ENCODE assay signal across 7 mouse cellular contexts in the genomic region with DNA sequence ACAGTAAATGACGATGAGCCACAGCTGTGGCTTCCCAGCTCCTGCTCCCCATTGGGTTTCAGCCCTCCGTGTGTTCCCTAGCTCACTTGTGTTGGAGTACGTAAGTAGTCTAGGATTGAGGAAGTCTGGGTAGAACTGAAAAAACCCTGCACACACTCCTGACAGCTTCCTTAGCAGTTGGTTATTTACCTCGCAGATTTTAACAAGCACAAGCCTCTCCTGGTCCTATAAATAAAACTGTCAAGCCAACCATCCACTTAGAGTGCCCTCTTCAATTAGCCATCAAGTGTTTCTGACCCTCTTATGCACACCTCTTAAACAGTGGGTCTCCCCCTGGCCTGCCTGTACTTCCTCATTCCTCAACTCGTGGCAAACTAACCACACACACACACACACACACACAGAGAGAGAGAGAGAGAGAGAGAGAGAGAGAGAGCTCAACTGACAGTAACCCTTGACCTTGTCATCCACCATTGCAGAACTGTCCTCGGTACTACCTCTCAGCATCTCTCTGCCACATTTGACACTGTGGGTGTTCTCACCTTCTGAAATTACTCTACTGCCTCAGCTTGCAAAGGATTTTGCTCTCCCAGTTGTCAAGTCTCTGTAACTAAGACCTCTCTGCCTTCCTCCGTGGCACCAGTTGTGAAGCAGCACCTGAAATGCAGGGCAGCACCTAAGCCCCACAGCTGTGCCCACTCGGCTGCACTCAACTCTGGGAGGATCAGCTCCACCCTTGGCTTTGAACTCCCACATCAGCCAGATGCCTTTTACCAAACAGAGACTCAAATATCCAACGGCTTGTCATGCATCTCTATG. TPM values are rescaled to one million over a fixed set of nuclear protein-coding genes. Genes with fewer than 3 reads are reported as not detected.
A peak's percentile ranks its signal among the peaks of the same experiment; 100 is the strongest.
DNase-seq lines count a peak whose midpoint lies in the region; ATAC-seq and TF ChIP-seq lines count a peak whose summit lies in the region.

No protein-coding gene starts in this region.

- no peak; the same call in 1 of the 2 replicates for TF ChIP-seq POLR2A in CH12.LX (IDR thresholded peaks at IDR 0.05; ENCODE audit: low read depth, low read length)
- TF ChIP-seq POLR2A in bone marrow macrophage, adult 2 months (IDR thresholded peaks at IDR 0.05; ENCODE audit: borderline replicate concordance, low read depth, low read length), result no peak
- TF ChIP-seq POLR2A in small intestine, adult 2 months (IDR thresholded peaks at IDR 0.05; ENCODE audit: low read depth, low read length), result no peak

- TF ChIP-seq CTCF in CH12.LX (conservative IDR thresholded peaks at IDR 0.05 in 1 of 2, IDR thresholded peaks at IDR 0.05 in 1 of 2; ENCODE audit: low read depth in 2 of 2, low read length in 2 of 2), result no peak
- no peak for TF ChIP-seq CTCF in bone marrow macrophage, adult 2 months (IDR thresholded peaks at IDR 0.05; ENCODE audit: low read depth, low read length)
- no peak for TF ChIP-seq CTCF in small intestine, adult 2 months (IDR thresholded peaks at IDR 0.05; ENCODE audit: extremely low read depth, insufficient read length, insufficient replicate concordance, low read depth, low read length)

- peak; percentile 91 for DNase-seq in CH12.LX (ENCODE audit: extremely low read depth)
- DNase-seq in T-cell, adult 2 months (ENCODE audit: low spot score), result no peak
- DNase-seq in layer of hippocampus, adult 8-10 months (ENCODE audit: low spot score in 2 of 2), result no peak

- H3K36me3 ChIP-seq in CH12.LX (replicated peaks in 1 of 2; ENCODE audit: control insufficient read depth in 1 of 2, insufficient read depth in 1 of 2, low read length in 1 of 2), result peaks cover 0 to 12% of the 10 kb centered on the region in 2 experiments
- H3K36me3 ChIP-seq in lung, embryonic 15.5 days, result no peaks in the 10 kb centered on the region
- H3K36me3 ChIP-seq in small intestine, adult 2 months (ENCODE audit: control insufficient read depth, insufficient read depth, low read length), result 0 out of 2 replicates have a peak, but pooled peaks cover 2% of the 10 kb centered on the region

- peak; percentile 40 to 49 for ATAC-seq in hematopoietic stem cell, adult 5-6 weeks (replicated peaks in 1 of 2; ENCODE audit: insufficient read depth in 1 of 2, low FRiP score in 2 of 2, low TSS enrichment in 1 of 2, low read depth in 1 of 2, poor library complexity in 2 of 2, severe bottlenecking in 2 of 2)
- ATAC-seq in lung, embryonic 15.5 days (ENCODE audit: borderline replicate concordance, extremely low read depth, low FRiP score, low TSS enrichment), result peak; percentile 71

- in situ Hi-C loops in CH12.LX (cut with MboI; ENCODE audit: low pct_ligation_motif_present, low pct_unique_long_range_greater_than_20kb, low sequenced_read_pairs), result loop anchor here (25.0 kb wide), 1 partner anchor 672 kb away; no protein-coding TSS in a partner anchor

- H3K9me3 ChIP-seq in CH12.LX (replicated peaks; ENCODE audit: low read length), result no peaks in the 10 kb centered on the region
- no peaks in the 10 kb centered on the region for H3K9me3 ChIP-seq in lung, embryonic 15.5 days

- TF ChIP-seq RAD21 in CH12.LX (IDR thresholded peaks at IDR 0.05; ENCODE audit: low read depth, low read length), result no peak

- peak overlapping the region; percentile 79 for H3K4me2 ChIP-seq in CH12.LX (ENCODE audit: insufficient read depth, low read depth, poor library complexity, severe bottlenecking)
- peak overlapping the region; percentile 72 for H3K4me2 ChIP-seq in lung, embryonic 15.5 days

- dilution Hi-C loops in CH12.LX (cut with MboI; ENCODE audit: extremely low pct_ligation_motif_present, extremely low pct_unique_long_range_greater_than_20kb, low sequenced_read_pairs), result no loop called here

- peaks cover 29% of the 10 kb centered on the region for H3K79me2 ChIP-seq in CH12.LX (replicated peaks; ENCODE audit: control insufficient read depth, extremely low read depth, insufficient read depth, poor library complexity, severe bottlenecking)

- H3K27ac ChIP-seq in CH12.LX (ENCODE audit: insufficient read depth, low read depth), result peak overlapping the region; percentile 75
- peak overlapping the region; percentile 91 for H3K27ac ChIP-seq in bone marrow macrophage, adult 2 months (ENCODE audit: insufficient read depth, low read depth, low read length)
- H3K27ac ChIP-seq in lung, embryonic 15.5 days, result peak overlapping the region; percentile 93
- peak overlapping the region; percentile 94 for H3K27ac ChIP-seq in small intestine, adult 2 months (ENCODE audit: insufficient read depth, low read depth, low read length)

- WGBS in lung, embryonic 15.5 days, result 35% methylated on average over 9 of the region's 9 CpGs
- WGBS in small intestine, adult 2 months, result 45% methylated on average over 9 of the region's 9 CpGs

- H3K4me1 ChIP-seq in CH12.LX (ENCODE audit: control insufficient read depth in 1 of 2, insufficient read depth in 2 of 2), result peaks cover 18 to 45% of the 10 kb centered on the region in 2 experiments
- peaks cover 24% of the 10 kb centered on the region for H3K4me1 ChIP-seq in bone marrow macrophage, adult 2 months (ENCODE audit: control insufficient read depth, insufficient read depth, low read length)
- H3K4me1 ChIP-seq in lung, embryonic 15.5 days, result peaks cover 27% of the 10 kb centered on the region
- H3K4me1 ChIP-seq in small intestine, adult 2 months (ENCODE audit: control insufficient read depth, insufficient read depth, insufficient read length, low read length), result peaks cover 15% of the 10 kb centered on the region; the same call in 1 of the 2 replicates

- H3K4me3 ChIP-seq in CH12.LX (replicated peaks in 1 of 3; ENCODE audit: low read depth in 2 of 3, low read length in 2 of 3, poor library complexity in 1 of 3), result peak overlapping the region; percentile 78 to 94 (median 82)
- peak overlapping the region; percentile 99 for H3K4me3 ChIP-seq in bone marrow macrophage, adult 2 months (ENCODE audit: insufficient read depth, low read length)
- peak overlapping the region; percentile 80 for H3K4me3 ChIP-seq in lung, embryonic 15.5 days
- H3K4me3 ChIP-seq in small intestine, adult 2 months (ENCODE audit: low read depth, low read length), result peak overlapping the region; percentile 88

- TF ChIP-seq EP300 in CH12.LX (IDR thresholded peaks at IDR 0.05; ENCODE audit: low read length), result peak; percentile 72

- H3K9ac ChIP-seq in CH12.LX (ENCODE audit: insufficient read depth, low read depth), result peak overlapping the region; percentile 76
- 0 out of 2 replicates have a peak overlapping the region, but pooled peaks have one; percentile 81 for H3K9ac ChIP-seq in lung, embryonic 15.5 days

- no peaks in the 10 kb centered on the region for H3K27me3 ChIP-seq in CH12.LX (replicated peaks)
- H3K27me3 ChIP-seq in lung, embryonic 15.5 days, result peaks cover 4% of the 10 kb centered on the region; the same call in 1 of the 2 replicates
- no peaks in the 10 kb centered on the region for H3K27me3 ChIP-seq in small intestine, adult 2 months (ENCODE audit: control insufficient read depth, insufficient read depth, low read length)

TF ChIP-seq in CH12.LX, 34 proteins besides CTCF, POLR2A, EP300 and RAD21 (continues in another document):
- TF ChIP-seq ETS1 (conservative IDR thresholded peaks at IDR 0.05; ENCODE audit: low read depth, low read length), result peak; percentile 76
- TF ChIP-seq MXI1 (IDR thresholded peaks at IDR 0.05; ENCODE audit: low read depth, low read length), result peak; percentile 79
- TF ChIP-seq ZKSCAN1 (IDR thresholded peaks at IDR 0.05; ENCODE audit: borderline replicate concordance, low read depth, low read length), result no peak
- peak; percentile 77 for TF ChIP-seq CHD2 (IDR thresholded peaks at IDR 0.05; ENCODE audit: low read length)
- peak; percentile 11; the same call in 1 of the 2 replicates for TF ChIP-seq NELFE (IDR thresholded peaks at IDR 0.05; ENCODE audit: low read depth, low read length)
- 0 out of 2 replicates have a peak, but pooled peaks have one; percentile 40 for TF ChIP-seq ZNF384 (IDR thresholded peaks at IDR 0.05; ENCODE audit: low read depth, low read length)
- TF ChIP-seq MEF2A (IDR thresholded peaks at IDR 0.05; ENCODE audit: borderline replicate concordance, low read depth, low read length), result peak; percentile 48
- TF ChIP-seq SIN3A (IDR thresholded peaks at IDR 0.05; ENCODE audit: low read length), result peak; percentile 94
- TF ChIP-seq ZMIZ1 (IDR thresholded peaks at IDR 0.05; ENCODE audit: low read depth, low read length), result no peak
- peak; percentile 76 for TF ChIP-seq BHLHE40 (IDR thresholded peaks at IDR 0.05; ENCODE audit: low read depth, low read length)
- TF ChIP-seq ZC3H11A (IDR thresholded peaks at IDR 0.05; ENCODE audit: low read depth, low read length), result no peak
- TF ChIP-seq HCFC1 (IDR thresholded peaks at IDR 0.05; ENCODE audit: low read depth, low read length), result peak; percentile 58
- no peak for TF ChIP-seq SMC3 (IDR thresholded peaks at IDR 0.05; ENCODE audit: low read depth, low read length)
- peak; percentile 86 for TF ChIP-seq ELF1 (IDR thresholded peaks at IDR 0.05; ENCODE audit: low read depth, low read length)
- TF ChIP-seq PAX5 (IDR thresholded peaks at IDR 0.05; ENCODE audit: low read length), result no peak
- TF ChIP-seq MAZ (IDR thresholded peaks at IDR 0.05; ENCODE audit: low read depth, low read length), result no peak; the same call in 1 of the 2 replicates
- no peak for TF ChIP-seq KAT2A (IDR thresholded peaks at IDR 0.05; ENCODE audit: insufficient replicate concordance, low read length)
- TF ChIP-seq GABPA (IDR thresholded peaks at IDR 0.05; ENCODE audit: insufficient replicate concordance, low read depth, low read length), result no peak
- TF ChIP-seq POLR2AphosphoS2 (IDR thresholded peaks at IDR 0.05; ENCODE audit: low read depth, low read length), result no peak
- no peak; the same call in 1 of the 2 replicates for TF ChIP-seq RCOR1 (conservative IDR thresholded peaks at IDR 0.05; ENCODE audit: low read depth, low read length)
- peak; percentile 2; the same call in 1 of the 2 replicates for TF ChIP-seq UBTF (IDR thresholded peaks at IDR 0.05; ENCODE audit: low read depth, low read length)
- TF ChIP-seq JUND (conservative IDR thresholded peaks at IDR 0.05; ENCODE audit: low read depth, low read length), result peak; percentile 80
- TF ChIP-seq MAX (IDR thresholded peaks at IDR 0.05; ENCODE audit: low read length), result peak; percentile 83
- no peak for TF ChIP-seq NRF1 (IDR thresholded peaks at IDR 0.05; ENCODE audit: low read depth, low read length)

RNA-seq across cellular contexts. Expression of a gene that starts 15.7 kb away (rescaled TPM):
- total RNA-seq in CH12.LX (2012; rRNA removed) (49.9 and 59.9 TPM in 2 replicates), CH12.LX (2014; rRNA removed) (46.7 and 46.9 TPM in 2 replicates)
- 59.1 and 73.0 TPM in 2 replicates for polyA plus RNA-seq in CH12.LX (2012; ENCODE audit: insufficient read length, low read depth)
- 39.1 and 46.6 TPM in 2 replicates for polyA plus RNA-seq in bone marrow macrophage, adult 2 months (2012; ENCODE audit: insufficient read depth, insufficient read length, missing spikeins)
- total RNA-seq in hematopoietic stem cell, adult 5-6 weeks (2017), result 59.2 and 80.3 TPM in 2 replicates
- polyA plus RNA-seq in lung, embryonic 15.5 days (2015; fragmentation: Nextera tagmentation; extraction: Ambion mirVana), result 12.4 and 13.5 TPM in 2 replicates
- 7.4 and 22.8 TPM in 2 replicates for polyA plus RNA-seq in small intestine, adult 2 months (2012; rRNA removed)
- 10 to 100 TPM; 63.5 to 84.2 (median 66.8) TPM for total RNA-seq in layer of hippocampus, adult 8-10 months (2022)
